Mouse (Mus musculus) retina, postnatal 7 days (tissue): ENCODE measurements at regions not wholly inside any gene's neighbourhood (a gene's known extent, or its start where the extent isn't known, plus 50 kb on each side); places are given as distances from the start of the nearest gene placed in this dataset.

Source experiments
- DNase-seq: peaks from one replicate; pipeline ENCODE4 v3.0.0-alpha.2; 2012; ENCODE audit warnings: low read depth, low spot score

- no peak for DNase-seq
Measured at GRCm38 (mm10) chr9:94467846-94468245, 70.0 kb downstream of the 1190002N15Rik start.

- DNase-seq = no peak
Measured at GRCm38 (mm10) chr9:94456085-94456531, 81.8 kb downstream of the 1190002N15Rik start.

- no peak for DNase-seq
Measured at GRCm38 (mm10) chr9:94455466-94455865, 82.4 kb downstream of the 1190002N15Rik start.

GRCm38 (mm10) chr9:94449911-94450310, 88.0 kb downstream of the 1190002N15Rik start:
- no peak for DNase-seq

GRCm38 (mm10) chr9:94446182-94446763, 91.6 kb downstream of the 1190002N15Rik start:
- no peak for DNase-seq

- DNase-seq = no peak
Measured at GRCm38 (mm10) chr9:94444140-94444789, 93.6 kb downstream of the 1190002N15Rik start.

- DNase-seq = no peak
Measured at GRCm38 (mm10) chr9:94441393-94441792, 96.5 kb downstream of the 1190002N15Rik start.

- DNase-seq = no peak
Measured at GRCm38 (mm10) chr9:94433468-94433867, 104.4 kb downstream of the 1190002N15Rik start.

GRCm38 (mm10) chr9:94432144-94432747, 105.6 kb downstream of the 1190002N15Rik start:
- no peak for DNase-seq

- DNase-seq = no peak
Measured at GRCm38 (mm10) chr9:94431540-94431939, 106.3 kb downstream of the 1190002N15Rik start.

GRCm38 (mm10) chr9:94430996-94431395, 106.9 kb downstream of the 1190002N15Rik start:
- no peak for DNase-seq

GRCm38 (mm10) chr9:94426740-94427139, 111.1 kb downstream of the 1190002N15Rik start:
- DNase-seq = no peak

- DNase-seq = no peak
Measured at GRCm38 (mm10) chr9:94425804-94426203, 112.1 kb downstream of the 1190002N15Rik start.

GRCm38 (mm10) chr9:94424438-94425135, 113.3 kb downstream of the 1190002N15Rik start:
- no peak for DNase-seq

- DNase-seq = no peak
Measured at GRCm38 (mm10) chr9:94410546-94410945, 127.3 kb downstream of the 1190002N15Rik start.

GRCm38 (mm10) chr9:94410042-94410441, 127.8 kb downstream of the 1190002N15Rik start:
- peak; percentile 33 for DNase-seq

- DNase-seq = no peak
Measured at GRCm38 (mm10) chr9:94408635-94409323, 129.1 kb downstream of the 1190002N15Rik start.

GRCm38 (mm10) chr9:94407671-94408070, 130.2 kb downstream of the 1190002N15Rik start:
- DNase-seq = no peak

GRCm38 (mm10) chr9:94404551-94404950, 133.3 kb downstream of the 1190002N15Rik start:
- DNase-seq = no peak

GRCm38 (mm10) chr9:94400596-94400995, 137.3 kb downstream of the 1190002N15Rik start:
- no peak for DNase-seq

GRCm38 (mm10) chr9:94395215-94395614, 142.7 kb downstream of the 1190002N15Rik start:
- no peak for DNase-seq

GRCm38 (mm10) chr9:94386190-94386589, 151.7 kb downstream of the 1190002N15Rik start:
- DNase-seq = no peak
